Mouse (Mus musculus) heart, embryonic 11.5 days (tissue): ENCODE data around the gene Fam136a. TPM values are rescaled to one million over a fixed set of nuclear protein-coding genes. Genes with fewer than 3 reads are reported as not detected.

ENCODE experiments used
- ATAC-seq: fragments of 200-750 bp; cut with Nextera tagmentation; replicated peaks from 2 replicates; pipeline ENCODE4 v1.8.0; 2017; ENCODE audit warnings: moderate library complexity; ENCODE audit not compliant: insufficient number of reproducible peaks, low FRiP score, low TSS enrichment
- H3K27ac ChIP-seq: fragments of 300-500 bp; sonication (generic); 2 replicates; pipeline ENCODE4 v1.5.1; 2014; ENCODE audit warnings: mild to moderate bottlenecking, low read depth, low read length
- H3K27me3 ChIP-seq: fragments of 300-500 bp; sonication (generic); 2 replicates; pipeline ENCODE4 v1.6.1; 2014; ENCODE audit warnings: mild to moderate bottlenecking, low read length, mixed read lengths; ENCODE audit not compliant: control insufficient read depth, insufficient read depth
- H3K36me3 ChIP-seq: fragments of 300-500 bp; sonication (generic); 2 replicates; pipeline ENCODE4 v1.6.1; 2014; ENCODE audit warnings: mild to moderate bottlenecking, low read length, moderate library complexity, mixed read lengths; ENCODE audit not compliant: control insufficient read depth, insufficient read depth
- H3K4me1 ChIP-seq: fragments of 300-500 bp; sonication (generic); 2 replicates; pipeline ENCODE4 v1.6.1; 2014; ENCODE audit warnings: low read length; ENCODE audit not compliant: control insufficient read depth, insufficient read depth
- H3K4me2 ChIP-seq: fragments of 300-500 bp; sonication (generic); 2 replicates; pipeline ENCODE4 v1.6.1; 2014; ENCODE audit warnings: mild to moderate bottlenecking, moderate library complexity
- H3K4me3 ChIP-seq: fragments of 300-500 bp; sonication (generic); 2 replicates; pipeline ENCODE4 v1.5.1; 2014; ENCODE audit warnings: low read depth, low read length
- H3K9ac ChIP-seq: fragments of 300-500 bp; sonication (generic); 2 replicates; pipeline ENCODE4 v1.6.1; 2014; ENCODE audit warnings: mild to moderate bottlenecking, low read depth, low read length, moderate library complexity
- H3K9me3 ChIP-seq: fragments of 300-500 bp; sonication (generic); replicated peaks from 2 replicates; pipeline ENCODE4 v1.6.1; 2016; ENCODE audit warnings: low read length; ENCODE audit not compliant: control insufficient read depth
- WGBS: fragments of 180-500 bp; shearing (Covaris S2); extraction: QIAGEN DNeasy Blood & Tissue Kit; methylation state at CpG from one replicate; pipeline ENCODE4 v1.1.7; 2014; ENCODE audit not compliant: insufficient replicate concordance; 5-methylcytosine and 5-hydroxymethylcytosine counted together
- polyA plus RNA-seq: library from polyadenylated mRNA; unstranded; fragments of >200 nt; fragmentation: Nextera tagmentation; extraction: Ambion mirVana; gene quantifications from 2 replicates; pipeline ENCODE4 v1.2.1, GENCODE M21; 2014

Fam136a gene
- polyA plus RNA-seq, 1 experiment from 2014 or later = 127 TPM

GRCm38 (mm10) chr6:86356956-86357355, 8.5 kb upstream of the Fam136a start:
- Histone ChIP-seq H3K27me3 (no peaks in the 10 kb centered on the region), H3K4me3 (no peak overlapping the region), H3K9me3 (no peaks in the 10 kb centered on the region), H3K4me1 (no peaks in the 10 kb centered on the region), H3K4me2 (no peak overlapping the region), H3K27ac (no peak overlapping the region), H3K9ac (no peak overlapping the region), H3K36me3 (no peaks in the 10 kb centered on the region)
- WGBS = 67% methylated on average over 9 of the region's 9 CpGs
- ATAC-seq = no peak

DNA sequence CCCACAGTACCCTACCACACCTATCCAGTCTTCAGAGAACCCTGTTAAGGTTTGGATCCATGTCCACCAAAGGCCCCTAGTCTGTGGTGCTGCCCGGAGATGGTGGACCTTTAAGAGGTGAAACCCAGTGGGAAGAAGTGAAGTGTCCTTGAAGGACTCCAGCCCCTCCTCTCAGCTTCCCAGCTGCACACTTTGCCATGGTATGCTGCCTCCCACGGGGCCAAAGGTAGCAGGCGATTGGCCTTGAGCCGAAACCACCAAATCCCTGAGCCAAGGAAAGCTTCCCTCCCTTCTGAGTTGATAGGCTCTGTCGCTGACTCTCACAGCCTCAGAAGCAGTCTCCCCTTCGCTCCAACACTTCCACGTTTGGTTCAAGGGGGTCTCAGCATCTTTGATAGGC, 4.8 kb upstream of the Fam136a start:
- WGBS = 51% methylated on average over 7 of the region's 7 CpGs
- H3K4me3 ChIP-seq = no peak overlapping the region
- no peak overlapping the region for H3K4me2 ChIP-seq
- no peaks in the 10 kb centered on the region for H3K36me3 ChIP-seq
- no peak for ATAC-seq
- H3K9me3 ChIP-seq = no peaks in the 10 kb centered on the region
- H3K27ac ChIP-seq = no peak overlapping the region
- H3K4me1 ChIP-seq = no peaks in the 10 kb centered on the region
- no peak overlapping the region for H3K9ac ChIP-seq
- H3K27me3 ChIP-seq = no peaks in the 10 kb centered on the region

- 79% methylated on average over 7 of the region's 7 CpGs for WGBS
- no peak overlapping the region for H3K9ac ChIP-seq
- H3K9me3 ChIP-seq = no peaks in the 10 kb centered on the region
- no peak for ATAC-seq
- H3K4me1 ChIP-seq = peaks cover 4% of the 10 kb centered on the region
- no peaks in the 10 kb centered on the region for H3K27me3 ChIP-seq
- no peaks in the 10 kb centered on the region for H3K36me3 ChIP-seq
- H3K4me3 ChIP-seq = no peak overlapping the region
- H3K27ac ChIP-seq = no peak overlapping the region
- H3K4me2 ChIP-seq = no peak overlapping the region
Measured at GRCm38 (mm10) chr6:86361373-86361772, 4.1 kb upstream of the Fam136a start.

DNA sequence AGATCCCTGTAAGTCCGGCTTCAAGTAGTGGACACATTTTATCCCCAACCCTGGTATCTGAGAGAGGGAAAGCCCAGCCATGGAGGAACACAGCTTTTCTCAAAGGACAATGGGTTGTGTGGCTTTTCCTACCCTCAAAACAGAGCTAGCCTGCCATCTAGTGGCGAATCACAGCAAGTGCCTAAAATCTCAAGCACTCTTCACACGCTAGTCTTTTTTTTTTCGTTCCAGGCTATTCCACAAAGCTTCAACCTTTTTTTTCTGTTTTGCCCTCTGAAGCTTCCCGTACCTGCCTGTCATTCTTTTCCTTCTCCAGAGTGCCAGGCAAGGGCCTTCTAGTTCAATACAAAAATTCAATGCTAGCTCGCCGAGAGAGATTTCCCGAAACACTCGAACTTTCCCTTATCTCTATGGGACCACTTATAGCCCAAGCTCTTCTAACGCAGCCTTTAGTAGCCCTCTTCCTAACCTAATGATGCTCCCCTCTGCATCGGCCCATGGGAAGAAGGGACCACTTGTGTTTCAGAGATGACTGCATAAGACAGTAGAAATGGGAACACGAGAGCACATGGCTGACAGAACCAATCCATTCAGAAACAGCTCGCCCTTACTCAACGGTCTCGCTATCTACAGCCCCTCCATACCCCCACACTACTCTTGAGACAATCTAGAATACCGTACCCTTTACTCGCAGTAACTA, 854 bp upstream of the Fam136a start:
- WGBS = 2% methylated on average over 17 of the region's 17 CpGs

DNA sequence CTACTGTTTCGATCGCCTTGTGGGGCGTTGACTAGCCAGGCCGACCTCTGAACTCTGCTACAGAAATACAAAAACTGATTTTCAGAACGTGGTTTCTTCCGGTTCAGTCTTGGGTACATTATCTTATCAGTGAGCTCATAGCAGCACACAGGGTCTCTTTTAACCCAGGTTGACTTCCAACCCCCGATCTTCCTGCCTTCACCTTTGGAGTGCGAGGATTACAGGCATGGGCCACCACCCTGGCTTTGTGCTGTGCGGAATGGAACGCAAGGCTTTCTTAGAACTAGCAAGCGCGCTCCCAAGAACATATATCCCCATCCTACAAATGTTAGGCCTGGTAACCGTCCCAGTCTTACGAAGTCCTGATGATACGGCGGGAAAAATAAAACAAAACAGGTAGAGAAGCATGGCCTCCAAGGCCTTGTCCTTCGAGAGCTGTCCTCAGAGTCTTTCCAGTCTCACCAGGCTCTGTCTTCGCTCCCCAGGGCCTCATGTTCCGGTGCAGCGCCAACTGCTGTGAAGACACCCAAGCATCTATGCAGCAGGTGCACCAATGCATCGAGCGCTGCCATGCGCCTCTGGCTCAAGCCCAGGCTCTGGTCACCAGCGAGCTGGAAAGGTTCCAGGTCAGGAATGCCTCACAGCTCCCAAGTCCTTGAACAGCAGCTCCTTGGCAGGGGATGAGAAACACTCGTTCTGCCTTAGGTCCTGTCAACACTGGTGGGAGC, 843 bp downstream of the Fam136a start:
- Histone ChIP-seq H3K9me3 (no peaks in the 10 kb centered on the region), H3K4me3 (peak overlapping the region; percentile 83), H3K9ac (peak overlapping the region; percentile 91), H3K4me2 (peak overlapping the region; percentile 99), H3K36me3 (no peaks in the 10 kb centered on the region; the same call in 1 of the 2 replicates), H3K4me1 (peaks cover 16% of the 10 kb centered on the region), H3K27ac (peak overlapping the region; percentile 54; the same call in 1 of the 2 replicates), H3K27me3 (no peaks in the 10 kb centered on the region)
- WGBS = 44% methylated on average over 25 of the region's 25 CpGs
- no peak for ATAC-seq

More for the DNA sequence above, 854 bp upstream of the Fam136a start:
- Histone ChIP-seq H3K9ac (peak overlapping the region; percentile 68), H3K27me3 (no peaks in the 10 kb centered on the region), H3K9me3 (no peaks in the 10 kb centered on the region), H3K4me1 (peaks cover 11% of the 10 kb centered on the region), H3K4me3 (peak overlapping the region; percentile 83), H3K4me2 (peak overlapping the region; percentile 99), H3K36me3 (no peaks in the 10 kb centered on the region; the same call in 1 of the 2 replicates), H3K27ac (no peak overlapping the region)
- ATAC-seq = no peak

- no peak for ATAC-seq
- Histone ChIP-seq H3K27ac (no peak overlapping the region), H3K9ac (no peak overlapping the region), H3K4me2 (peak overlapping the region; percentile 99; the same call in 1 of the 2 replicates), H3K36me3 (no peaks in the 10 kb centered on the region; the same call in 1 of the 2 replicates), H3K9me3 (no peaks in the 10 kb centered on the region), H3K4me3 (no peak overlapping the region), H3K4me1 (peaks cover 16% of the 10 kb centered on the region), H3K27me3 (no peaks in the 10 kb centered on the region)
- 65% methylated on average over 2 of the region's 2 CpGs for WGBS
Measured at GRCm38 (mm10) chr6:86366853-86367249, 1.4 kb downstream of the Fam136a start.

DNA sequence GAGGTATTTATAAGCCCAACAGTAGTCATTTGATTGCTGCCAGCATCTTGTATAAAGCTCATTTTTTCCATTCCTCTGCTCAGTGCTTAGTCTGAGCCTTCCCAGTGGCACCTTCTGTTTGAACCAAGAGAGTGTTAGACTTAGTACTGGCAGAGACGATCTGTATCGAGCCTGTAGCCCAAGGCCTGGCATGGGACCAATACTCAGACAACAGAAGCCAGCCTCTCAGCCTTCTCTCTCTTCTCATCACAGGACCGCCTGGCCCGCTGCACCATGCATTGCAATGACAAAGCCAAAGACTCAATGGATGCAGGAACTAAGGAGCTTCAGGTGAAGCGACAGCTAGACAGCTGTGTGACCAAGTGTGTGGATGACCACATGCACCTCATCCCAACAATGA, 3.0 kb downstream of the Fam136a start:
- no peaks in the 10 kb centered on the region; the same call in 1 of the 2 replicates for H3K36me3 ChIP-seq
- H3K27me3 ChIP-seq = no peaks in the 10 kb centered on the region
- H3K27ac ChIP-seq = no peak overlapping the region
- peaks cover 23% of the 10 kb centered on the region for H3K4me1 ChIP-seq
- no peak for ATAC-seq
- no peaks in the 10 kb centered on the region for H3K9me3 ChIP-seq
- H3K4me2 ChIP-seq = no peak overlapping the region
- no peak overlapping the region for H3K4me3 ChIP-seq
- H3K9ac ChIP-seq = no peak overlapping the region
- 91% methylated on average over 5 of the region's 5 CpGs for WGBS

GRCm38 (mm10) chr6:86370093-86370713, 4.8 kb downstream of the Fam136a start:
- 56% methylated on average over 3 of the region's 3 CpGs for WGBS
- no peaks in the 10 kb centered on the region for H3K27me3 ChIP-seq
- H3K9me3 ChIP-seq = no peaks in the 10 kb centered on the region
- no peak for ATAC-seq
- H3K4me2 ChIP-seq = peak overlapping the region; percentile 85
- no peaks in the 10 kb centered on the region; the same call in 1 of the 2 replicates for H3K36me3 ChIP-seq
- peak overlapping the region; percentile 91; the same call in 1 of the 2 replicates for H3K9ac ChIP-seq
- H3K4me3 ChIP-seq = peak overlapping the region; percentile 65
- H3K27ac ChIP-seq = 0 out of 2 replicates have a peak overlapping the region, but pooled peaks have one; percentile 89
- peaks cover 23% of the 10 kb centered on the region for H3K4me1 ChIP-seq
